Mouse (Mus musculus): ENCODE data around the gene Qrfp. TPM values are rescaled to one million over a fixed set of nuclear protein-coding genes. Genes with fewer than 3 reads are reported as not detected.

The Qrfp gene
- polyA plus RNA-seq, 1 experiment from 2014 or later: 0.04 TPM

DNA sequence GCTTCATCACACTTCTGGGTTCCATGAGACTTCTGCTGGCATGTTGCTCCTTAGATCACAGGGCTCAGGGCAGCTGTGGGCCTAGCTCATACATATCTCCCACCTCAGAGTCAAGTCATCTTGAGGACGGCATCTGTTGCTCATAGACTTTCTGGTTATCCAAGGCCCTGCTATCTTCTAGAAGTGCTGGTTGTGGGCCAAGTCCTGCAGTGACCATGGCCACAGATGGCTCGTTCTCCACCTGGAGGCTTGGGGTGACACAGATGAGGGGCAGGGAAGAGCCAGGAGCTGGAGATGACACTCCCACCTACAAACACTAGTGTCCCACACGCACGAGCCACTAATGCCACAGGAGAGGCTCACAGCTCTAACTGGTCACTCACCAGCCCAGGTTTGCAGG, 3.3 kb upstream of the Qrfp start:
- H3K4me2 ChIP-seq: no peak overlapping the region
- no peak overlapping the region for H3K27ac ChIP-seq
- 81% methylated on average over 4 of the region's 4 CpGs for WGBS
- H3K4me1 ChIP-seq (replicated peaks): peaks cover 4% of the 10 kb centered on the region; the same call in 1 of the 2 replicates
- no peaks in the 10 kb centered on the region for H3K9me3 ChIP-seq (replicated peaks)
- no peak overlapping the region for H3K9ac ChIP-seq
- 0 out of 2 replicates have a peak, but pooled peaks cover 32% of the 10 kb centered on the region for H3K27me3 ChIP-seq
- H3K4me3 ChIP-seq: no peak overlapping the region
- no peaks in the 10 kb centered on the region for H3K36me3 ChIP-seq
- ATAC-seq (replicated peaks; ENCODE audit: insufficient number of reproducible peaks, insufficient read depth, low FRiP score, low read depth): no peak

DNA sequence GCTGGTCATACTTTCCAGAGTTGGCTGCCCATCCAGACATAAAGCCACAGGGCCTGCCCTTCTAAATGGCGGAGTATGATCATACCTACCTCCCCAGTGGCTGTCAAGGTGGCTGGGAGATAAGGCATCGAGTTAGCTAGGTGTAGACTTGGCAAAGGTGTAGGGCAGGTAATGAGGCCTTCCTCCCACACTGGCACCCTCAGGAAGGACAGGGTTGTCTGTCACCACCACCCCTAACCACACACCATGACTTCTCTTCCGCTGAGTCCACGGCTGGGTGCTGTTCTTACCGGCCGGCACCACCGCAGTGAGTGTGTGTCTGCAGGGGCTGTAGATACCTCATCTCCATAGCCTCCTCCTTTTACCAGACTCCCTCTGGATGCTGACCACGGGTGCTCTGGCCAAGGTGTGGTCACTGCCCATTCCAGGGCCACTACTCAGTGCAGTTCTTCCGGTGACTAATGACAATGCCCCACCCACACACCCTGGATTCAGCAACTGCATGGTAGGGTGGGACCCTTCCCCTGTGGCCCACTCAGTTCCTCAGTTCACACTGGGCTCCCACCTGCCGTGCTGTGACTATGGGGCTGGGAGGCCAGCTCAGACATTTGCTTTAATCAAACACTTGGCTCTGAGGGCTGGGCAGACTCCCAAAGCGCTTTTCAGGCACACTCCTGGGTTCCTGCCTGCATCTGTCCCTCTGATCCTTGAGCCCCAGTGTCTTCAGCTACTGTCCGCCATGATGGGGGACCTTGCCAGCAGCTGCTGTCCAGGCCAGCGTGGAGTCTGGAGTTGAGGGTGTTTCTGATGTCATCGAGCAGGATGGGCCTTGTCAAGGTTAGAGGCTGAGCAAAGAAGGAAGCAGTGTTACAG, 942 bp upstream of the Qrfp start:
- no peak for ATAC-seq (replicated peaks; ENCODE audit: insufficient number of reproducible peaks, insufficient read depth, low FRiP score, low read depth)
- Histone ChIP-seq H3K4me2 (no peak overlapping the region), H3K4me3 (no peak overlapping the region), H3K9me3 (replicated peaks) (no peaks in the 10 kb centered on the region), H3K9ac (no peak overlapping the region), H3K4me1 (replicated peaks) (peaks cover 8% of the 10 kb centered on the region), H3K27ac (no peak overlapping the region), H3K27me3 (0 out of 2 replicates have a peak, but pooled peaks cover 28% of the 10 kb centered on the region), H3K36me3 (no peaks in the 10 kb centered on the region)
- WGBS: 69% methylated on average over 14 of the region's 14 CpGs

GRCm38 (mm10) chr2:31809358-31809740, 1.0 kb downstream of the Qrfp start:
- 40% methylated on average over 2 of the region's 2 CpGs for WGBS
- no peak for ATAC-seq (replicated peaks; ENCODE audit: insufficient number of reproducible peaks, insufficient read depth, low FRiP score, low read depth)
- no peak overlapping the region for H3K27ac ChIP-seq

DNA sequence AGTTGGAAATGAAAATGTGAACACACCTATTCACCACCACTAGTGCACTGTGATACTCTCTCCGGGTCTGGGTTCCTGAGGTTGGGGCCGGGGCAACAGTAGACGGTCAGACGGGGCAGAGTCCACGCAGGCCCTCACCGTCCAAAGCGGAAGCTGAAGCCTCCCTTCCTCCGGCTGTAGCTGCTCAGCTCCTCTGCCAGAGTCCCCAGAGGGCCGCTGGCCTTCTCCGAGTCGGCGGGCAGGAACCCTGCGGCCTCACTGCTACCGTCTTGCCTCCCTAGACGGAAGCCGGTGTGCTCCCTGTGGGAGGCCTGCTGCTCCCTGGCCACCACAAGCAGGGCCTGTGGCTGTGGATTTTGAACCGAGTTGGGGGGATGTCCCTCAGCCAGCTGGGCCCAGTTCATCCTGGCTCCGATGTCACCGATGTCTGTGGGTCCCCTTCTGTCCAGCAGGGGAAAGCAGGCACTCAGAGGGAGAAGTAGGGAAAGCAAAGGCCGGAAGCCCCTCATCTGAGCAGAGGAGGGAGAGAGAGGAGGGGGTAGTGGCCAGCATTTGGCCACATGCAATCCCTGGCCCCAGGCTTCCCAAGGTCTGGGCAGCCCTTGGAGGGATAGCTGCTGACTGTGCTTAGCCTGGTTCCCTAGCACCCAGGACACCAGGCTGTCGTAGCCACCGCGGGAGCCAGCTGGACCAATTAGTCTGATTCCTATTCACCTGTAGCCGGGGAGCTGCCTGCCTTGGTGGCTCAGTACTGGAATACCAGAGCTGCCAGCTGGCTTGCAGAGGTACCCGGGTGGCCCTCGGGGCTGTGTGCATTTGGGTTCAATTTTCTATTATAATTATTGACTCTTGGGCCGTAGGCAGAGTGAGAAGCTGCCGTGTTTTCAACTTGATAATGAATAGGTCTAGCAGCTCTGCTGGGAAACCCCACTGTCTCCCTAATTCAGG, 1.7 kb downstream of the Qrfp start:
- Histone ChIP-seq H3K4me3 (no peak overlapping the region), H3K9me3 (replicated peaks) (no peaks in the 10 kb centered on the region), H3K4me2 (no peak overlapping the region), H3K4me1 (replicated peaks) (peaks cover 15% of the 10 kb centered on the region), H3K27ac (no peak overlapping the region), H3K36me3 (peaks cover 14% of the 10 kb centered on the region; the same call in 1 of the 2 replicates), H3K27me3 (0 out of 2 replicates have a peak, but pooled peaks cover 14% of the 10 kb centered on the region), H3K9ac (no peak overlapping the region)
- ATAC-seq (replicated peaks; ENCODE audit: insufficient number of reproducible peaks, insufficient read depth, low FRiP score, low read depth): no peak
- 43% methylated on average over 28 of the region's 28 CpGs for WGBS

More at GRCm38 (mm10) chr2:31809358-31809740, 1.0 kb downstream of the Qrfp start:
- Histone ChIP-seq H3K9me3 (replicated peaks) (no peaks in the 10 kb centered on the region), H3K4me3 (no peak overlapping the region), H3K4me1 (replicated peaks) (peaks cover 15% of the 10 kb centered on the region), H3K36me3 (peaks cover 7% of the 10 kb centered on the region; the same call in 1 of the 2 replicates), H3K9ac (no peak overlapping the region), H3K4me2 (no peak overlapping the region), H3K27me3 (0 out of 2 replicates have a peak, but pooled peaks cover 14% of the 10 kb centered on the region)

GRCm38 (mm10) chr2:31806639-31807382, 3.6 kb downstream of the Qrfp start:
- Histone ChIP-seq H3K27ac (no peak overlapping the region), H3K36me3 (peaks cover 33% of the 10 kb centered on the region), H3K27me3 (0 out of 2 replicates have a peak, but pooled peaks cover 10% of the 10 kb centered on the region), H3K9me3 (replicated peaks) (no peaks in the 10 kb centered on the region), H3K4me1 (replicated peaks) (peaks cover 15% of the 10 kb centered on the region), H3K9ac (no peak overlapping the region), H3K4me2 (no peak overlapping the region), H3K4me3 (no peak overlapping the region)
- ATAC-seq (replicated peaks; ENCODE audit: insufficient number of reproducible peaks, insufficient read depth, low FRiP score, low read depth): no peak
- WGBS: 62% methylated on average over 9 of the region's 9 CpGs

DNA sequence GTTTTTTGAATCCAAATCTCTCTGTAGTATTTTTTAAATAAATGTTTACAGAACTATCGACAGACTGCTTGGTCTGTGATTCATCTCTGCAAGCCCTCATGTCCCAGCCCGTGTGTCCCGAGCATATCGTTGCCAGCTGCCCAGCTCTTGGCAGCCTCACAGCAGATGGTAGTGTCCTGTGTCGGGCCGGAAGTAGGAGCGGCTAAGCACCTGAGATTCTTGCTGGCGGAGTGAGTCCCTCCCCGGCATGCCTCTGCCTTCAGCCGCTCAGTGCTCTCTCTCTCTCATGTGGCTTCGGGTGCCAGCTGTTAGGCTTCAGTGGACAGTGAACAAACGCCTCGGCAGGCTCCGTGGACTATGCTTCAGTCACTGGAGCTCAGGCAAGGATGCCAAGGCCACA, 6.9 kb downstream of the Qrfp start:
- Histone ChIP-seq H3K9me3 (replicated peaks) (no peaks in the 10 kb centered on the region), H3K27me3 (no peaks in the 10 kb centered on the region), H3K27ac (no peak overlapping the region), H3K4me3 (no peak overlapping the region), H3K4me2 (no peak overlapping the region), H3K9ac (no peak overlapping the region), H3K36me3 (peaks cover 66% of the 10 kb centered on the region), H3K4me1 (replicated peaks) (peaks cover 10% of the 10 kb centered on the region)
- ATAC-seq (replicated peaks; ENCODE audit: insufficient number of reproducible peaks, insufficient read depth, low FRiP score, low read depth): no peak
- 77% methylated on average over 14 of the region's 14 CpGs for WGBS

DNA sequence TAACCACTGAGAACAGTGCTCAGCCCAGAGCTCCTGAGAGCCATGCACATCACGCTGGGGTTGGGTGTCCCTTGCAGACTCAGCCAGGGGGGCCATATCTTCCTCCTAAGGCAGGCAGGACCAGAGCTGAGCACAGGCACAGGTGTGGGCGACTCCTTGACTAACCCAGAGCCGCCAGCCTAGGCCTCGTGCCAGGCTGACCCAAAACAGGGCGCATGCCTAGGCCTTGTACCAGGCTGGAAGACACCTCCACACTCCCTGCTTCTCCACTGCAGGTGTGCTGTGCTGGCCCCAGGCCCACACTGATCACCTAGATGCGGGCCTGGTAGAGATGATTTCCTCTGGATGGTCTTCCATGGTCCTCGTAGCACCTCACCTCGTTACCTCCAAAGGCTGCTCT, 7.6 kb downstream of the Qrfp start:
- H3K27me3 ChIP-seq: no peaks in the 10 kb centered on the region
- no peak for ATAC-seq (replicated peaks; ENCODE audit: insufficient number of reproducible peaks, insufficient read depth, low FRiP score, low read depth)
- H3K27ac ChIP-seq: no peak overlapping the region
- peaks cover 8% of the 10 kb centered on the region for H3K4me1 ChIP-seq (replicated peaks)
- no peak overlapping the region for H3K4me2 ChIP-seq
- peaks cover 73% of the 10 kb centered on the region for H3K36me3 ChIP-seq
- no peaks in the 10 kb centered on the region for H3K9me3 ChIP-seq (replicated peaks)
- 86% methylated on average over 8 of the region's 8 CpGs for WGBS
- no peak overlapping the region for H3K9ac ChIP-seq
- H3K4me3 ChIP-seq: no peak overlapping the region

- ATAC-seq (replicated peaks; ENCODE audit: insufficient number of reproducible peaks, insufficient read depth, low FRiP score, low read depth): no peak
- Histone ChIP-seq H3K4me1 (replicated peaks) (peaks cover 8% of the 10 kb centered on the region), H3K27me3 (no peaks in the 10 kb centered on the region), H3K9me3 (replicated peaks) (no peaks in the 10 kb centered on the region), H3K4me3 (no peak overlapping the region), H3K27ac (no peak overlapping the region), H3K4me2 (no peak overlapping the region), H3K36me3 (peaks cover 87% of the 10 kb centered on the region), H3K9ac (no peak overlapping the region)
- WGBS: 85% methylated on average over 9 of the region's 9 CpGs
Observed at GRCm38 (mm10) chr2:31801416-31801815, 9.0 kb downstream of the Qrfp start.

DNA sequence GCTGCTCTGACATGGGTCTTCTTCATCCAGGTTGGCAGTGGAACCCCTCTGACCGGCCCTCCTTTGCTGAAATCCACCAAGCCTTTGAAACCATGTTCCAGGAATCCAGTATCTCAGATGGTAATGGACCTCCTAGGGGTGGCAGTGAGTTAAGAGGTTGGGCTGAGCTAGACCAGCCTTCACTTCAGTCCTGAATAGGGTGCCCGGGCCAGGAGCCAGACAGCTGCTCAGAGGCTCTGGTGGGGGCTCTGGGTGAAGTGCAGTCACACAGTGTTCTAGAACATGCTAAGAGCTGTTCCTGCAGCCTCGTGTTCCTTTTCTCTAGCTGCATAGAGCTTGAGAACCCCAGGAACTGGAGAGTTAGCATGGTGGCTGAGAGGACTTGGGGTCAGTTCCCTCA, 13.4 kb downstream of the Qrfp start:
- H3K4me3 ChIP-seq: no peak overlapping the region
- no peaks in the 10 kb centered on the region for H3K4me1 ChIP-seq (replicated peaks)
- H3K27me3 ChIP-seq: no peaks in the 10 kb centered on the region
- ATAC-seq (replicated peaks; ENCODE audit: insufficient number of reproducible peaks, insufficient read depth, low FRiP score, low read depth): no peak
- no peak overlapping the region for H3K4me2 ChIP-seq
- H3K9me3 ChIP-seq (replicated peaks): no peaks in the 10 kb centered on the region
- no peak overlapping the region for H3K27ac ChIP-seq
- no peak overlapping the region for H3K9ac ChIP-seq
- 84% methylated on average over 3 of the region's 3 CpGs for WGBS
- H3K36me3 ChIP-seq: peaks cover 97% of the 10 kb centered on the region

DNA sequence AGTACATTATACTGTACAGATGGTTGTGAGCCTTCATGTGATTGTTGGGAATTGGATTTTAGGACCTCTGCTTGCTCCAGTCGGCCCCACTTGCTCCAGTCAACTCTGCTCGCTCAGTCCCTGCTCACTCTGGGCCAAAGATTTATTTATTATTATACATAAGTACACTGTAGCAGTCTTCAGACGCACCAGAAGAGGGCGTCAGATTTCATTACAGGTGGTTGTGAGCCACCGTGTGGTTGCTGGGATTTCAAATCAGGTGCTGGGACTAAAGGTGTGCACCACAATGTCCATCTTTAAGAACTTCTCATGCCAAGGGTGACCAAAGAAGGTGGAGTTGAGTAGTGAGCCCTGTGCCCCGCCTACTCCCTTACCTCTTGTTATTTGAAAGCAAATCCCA, 17.8 kb downstream of the Qrfp start:
- Histone ChIP-seq H3K4me1 (replicated peaks) (no peaks in the 10 kb centered on the region), H3K9me3 (replicated peaks) (no peaks in the 10 kb centered on the region), H3K4me2 (no peak overlapping the region), H3K27ac (no peak overlapping the region), H3K36me3 (peaks cover 89% of the 10 kb centered on the region), H3K27me3 (no peaks in the 10 kb centered on the region), H3K4me3 (no peak overlapping the region), H3K9ac (no peak overlapping the region)
- WGBS: 80% methylated on average over 6 of the region's 6 CpGs
- no peak for ATAC-seq (replicated peaks; ENCODE audit: insufficient number of reproducible peaks, insufficient read depth, low FRiP score, low read depth)

DNA sequence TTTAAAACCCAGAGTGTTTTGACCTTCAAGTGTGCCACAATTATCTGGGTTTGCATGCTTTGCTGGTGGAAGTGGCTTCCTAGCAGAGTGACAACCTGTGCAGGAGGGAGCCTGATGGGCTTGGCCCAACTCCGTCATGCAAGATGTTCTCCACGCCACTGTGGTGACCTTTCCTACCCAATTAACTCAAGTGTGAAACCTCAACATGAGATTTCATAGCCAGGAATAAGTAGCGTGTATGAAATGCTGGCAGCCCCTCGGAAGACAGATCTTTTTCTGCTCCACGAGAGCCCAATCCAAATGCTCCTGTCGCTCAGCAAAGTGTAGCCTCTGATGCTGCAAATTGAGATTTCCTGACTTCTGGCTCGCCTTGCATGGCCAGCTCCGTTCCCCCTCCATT, 19.1 kb downstream of the Qrfp start:
- no peak overlapping the region for H3K9ac ChIP-seq
- H3K9me3 ChIP-seq (replicated peaks): no peaks in the 10 kb centered on the region
- no peak overlapping the region for H3K4me3 ChIP-seq
- H3K4me2 ChIP-seq: no peak overlapping the region
- no peaks in the 10 kb centered on the region for H3K4me1 ChIP-seq (replicated peaks)
- no peak overlapping the region for H3K27ac ChIP-seq
- H3K36me3 ChIP-seq: peaks cover 81% of the 10 kb centered on the region
- 87% methylated on average over 8 of the region's 8 CpGs for WGBS
- no peak for ATAC-seq (replicated peaks; ENCODE audit: insufficient number of reproducible peaks, insufficient read depth, low FRiP score, low read depth)
- H3K27me3 ChIP-seq: no peaks in the 10 kb centered on the region

Data from heart, embryonic 15.5 days (tissue).